Mouse (Mus musculus): ENCODE results near the gene Mr1.

Mr1 gene

GRCm38 (mm10) chr1:155127429-155127934, 19.1 kb downstream of the Mr1 start:
- DNase-seq (ENCODE audit: low read depth): no peak

GRCm38 (mm10) chr1:155126716-155127115, 19.9 kb downstream of the Mr1 start:
- DNase-seq (ENCODE audit: low read depth): no peak

GRCm38 (mm10) chr1:155124397-155124796, 22.2 kb downstream of the Mr1 start:
- DNase-seq (ENCODE audit: low read depth): no peak

- DNase-seq (ENCODE audit: low read depth): peak; percentile 22
These were observed 24.4 kb downstream of the Mr1 start for GRCm38 (mm10) chr1:155121977-155122939.

- peak; percentile 44 for DNase-seq (ENCODE audit: low read depth)
These were observed 26.9 kb downstream of the Mr1 start for GRCm38 (mm10) chr1:155119719-155120118.

GRCm38 (mm10) chr1:155113946-155114345, 32.7 kb downstream of the Mr1 start:
- no peak for DNase-seq (ENCODE audit: low read depth)

GRCm38 (mm10) chr1:155112875-155113274, 33.7 kb downstream of the Mr1 start:
- DNase-seq (ENCODE audit: low read depth): no peak

- DNase-seq (ENCODE audit: low read depth): no peak
These were observed 34.5 kb downstream of the Mr1 start for GRCm38 (mm10) chr1:155112118-155112517.

GRCm38 (mm10) chr1:155111491-155111890, 35.1 kb downstream of the Mr1 start:
- DNase-seq (ENCODE audit: low read depth): no peak

- no peak for DNase-seq (ENCODE audit: low read depth)
These were observed 36.9 kb downstream of the Mr1 start for GRCm38 (mm10) chr1:155109387-155110350.

GRCm38 (mm10) chr1:155108412-155108811, 38.2 kb downstream of the Mr1 start:
- DNase-seq (ENCODE audit: low read depth): peak; percentile 39

- no peak for DNase-seq (ENCODE audit: low read depth)
These were observed 38.8 kb downstream of the Mr1 start for GRCm38 (mm10) chr1:155107843-155108242.

- no peak for DNase-seq (ENCODE audit: low read depth)
These were observed 40.3 kb downstream of the Mr1 start for GRCm38 (mm10) chr1:155106310-155106709.

- DNase-seq (ENCODE audit: low read depth): no peak
These were observed 42.6 kb downstream of the Mr1 start for GRCm38 (mm10) chr1:155103991-155104390.

- DNase-seq (ENCODE audit: low read depth): no peak
These were observed 44.0 kb downstream of the Mr1 start for GRCm38 (mm10) chr1:155102631-155103030.

GRCm38 (mm10) chr1:155099280-155099848, 47.2 kb downstream of the Mr1 start, which contains the start of gene Ier5:
Gene Ier5 (minus strand): TSS chr1:155099636.
- peak; percentile 98 for DNase-seq (ENCODE audit: low read depth)

- DNase-seq (ENCODE audit: low read depth): no peak
These were observed 47.9 kb downstream of the Mr1 start for GRCm38 (mm10) chr1:155098486-155099279.

GRCm38 (mm10) chr1:155097931-155098485, 48.6 kb downstream of the Mr1 start:
- peak; percentile 57 for DNase-seq (ENCODE audit: low read depth)

- peak; percentile 67 for DNase-seq (ENCODE audit: low read depth)
These were observed 49.3 kb downstream of the Mr1 start for GRCm38 (mm10) chr1:155097354-155097753.

GRCm38 (mm10) chr1:155096620-155097261, 49.9 kb downstream of the Mr1 start:
- DNase-seq (ENCODE audit: low read depth): peak; percentile 57
